In genomic region chr8:126580086-126580485, GRCm38 (mm10) we compare ENCODE assay signal across 1 mouse cellular context.
TF ChIP-seq lines count a peak whose summit lies in the region.

No protein-coding gene starts in this region.

TF ChIP-seq in MEL, 35 proteins besides CTCF, POLR2A, EP300 and RAD21 (continued from another document):
- TF ChIP-seq JUND (IDR thresholded peaks at IDR 0.05; ENCODE audit: low read depth, low read length) (no peak), UBTF (IDR thresholded peaks at IDR 0.05; ENCODE audit: borderline replicate concordance, insufficient read depth, low read depth, low read length) (no peak)
TF ChIP-seq in MEL: peak in this region for 3.
